Mouse (Mus musculus): ENCODE measurements around the gene Tamm41. TPM values are rescaled to one million over a fixed set of nuclear protein-coding genes. Genes with fewer than 3 reads are reported as not detected.

Tamm41 gene
- total RNA-seq, 2 experiments from 2014 or later, result 12.3 to 19.5 TPM

Other genes with a start within 250 kb of the Tamm41 start
- 10 to 100 TPM; 54.7 to 57.4 TPM for gene Vgll4, start 67.9 kb downstream of the Tamm41 start, total RNA-seq (2021)
- 10 to 100 TPM; 14.2 to 19.5 TPM for gene Syn2, start 97.0 kb upstream of the Tamm41 start, total RNA-seq (2021)
- not detected for gene Gm17482, start 189.5 kb upstream of the Tamm41 start, total RNA-seq (2021)
- gene Timp4, start 214.3 kb upstream of the Tamm41 start, total RNA-seq (2021), result 1 to 10 TPM; 3.9 to 7.5 TPM

All from adrenal gland, postnatal 36 days (tissue).